Mouse (Mus musculus) kidney, adult 11 months (tissue): ENCODE measurements around the gene Fkbp8.

Source experiments
- DNase-seq: peaks from one replicate; pipeline ENCODE4 v3.0.0; 2022

Gene Fkbp8

GRCm38 (mm10) chr8:70529741-70530161 is 2.2 kb downstream of the Fkbp8 start:
- DNase-seq = no peak

- no peak for DNase-seq
Measured at GRCm38 (mm10) chr8:70530314-70530713, 2.8 kb downstream of the Fkbp8 start.

GRCm38 (mm10) chr8:70534281-70534680 is 6.8 kb downstream of the Fkbp8 start:
- no peak for DNase-seq

- DNase-seq = no peak
Measured at GRCm38 (mm10) chr8:70535221-70535620, 7.7 kb downstream of the Fkbp8 start.

GRCm38 (mm10) chr8:70535701-70536100 is 8.2 kb downstream of the Fkbp8 start:
- DNase-seq = no peak

GRCm38 (mm10) chr8:70538024-70538579 is 10.6 kb downstream of the Fkbp8 start:
- peak; percentile 79 for DNase-seq

GRCm38 (mm10) chr8:70538633-70539076 is 11.1 kb downstream of the Fkbp8 start:
- peak; percentile 99 for DNase-seq

- DNase-seq = peak; percentile 100
Measured at GRCm38 (mm10) chr8:70539077-70539813, 11.7 kb downstream of the Fkbp8 start, which contains the start of gene Ell. Gene Ell (plus strand): TSS chr8:70539457.

GRCm38 (mm10) chr8:70540013-70540506 is 12.5 kb downstream of the Fkbp8 start:
- no peak for DNase-seq

GRCm38 (mm10) chr8:70540507-70541071 is 13.1 kb downstream of the Fkbp8 start:
- peak; percentile 63 for DNase-seq

- DNase-seq = no peak
Measured at GRCm38 (mm10) chr8:70541081-70541480, 13.6 kb downstream of the Fkbp8 start.

GRCm38 (mm10) chr8:70544200-70544687 is 16.7 kb downstream of the Fkbp8 start:
- peak; percentile 51 for DNase-seq

- no peak for DNase-seq
Measured at GRCm38 (mm10) chr8:70546412-70546811, 18.9 kb downstream of the Fkbp8 start.

- DNase-seq = no peak
Measured at GRCm38 (mm10) chr8:70547762-70548161, 20.2 kb downstream of the Fkbp8 start.

GRCm38 (mm10) chr8:70549412-70550184 is 22.1 kb downstream of the Fkbp8 start:
- no peak for DNase-seq

GRCm38 (mm10) chr8:70551558-70552161 is 24.1 kb downstream of the Fkbp8 start:
- no peak for DNase-seq

- DNase-seq = no peak
Measured at GRCm38 (mm10) chr8:70552836-70553235, 25.3 kb downstream of the Fkbp8 start.

- peak; percentile 66 for DNase-seq
Measured at GRCm38 (mm10) chr8:70553740-70554139, 26.2 kb downstream of the Fkbp8 start.

GRCm38 (mm10) chr8:70555079-70555747 is 27.7 kb downstream of the Fkbp8 start:
- DNase-seq = no peak

- no peak for DNase-seq
Measured at GRCm38 (mm10) chr8:70558334-70558733, 30.8 kb downstream of the Fkbp8 start.

GRCm38 (mm10) chr8:70558983-70559382 is 31.5 kb downstream of the Fkbp8 start:
- DNase-seq = no peak

GRCm38 (mm10) chr8:70560096-70560495 is 32.6 kb downstream of the Fkbp8 start:
- DNase-seq = peak; percentile 71
